Mouse (Mus musculus): ENCODE measurements around the gene Dolpp1.

The Dolpp1 gene

DNA sequence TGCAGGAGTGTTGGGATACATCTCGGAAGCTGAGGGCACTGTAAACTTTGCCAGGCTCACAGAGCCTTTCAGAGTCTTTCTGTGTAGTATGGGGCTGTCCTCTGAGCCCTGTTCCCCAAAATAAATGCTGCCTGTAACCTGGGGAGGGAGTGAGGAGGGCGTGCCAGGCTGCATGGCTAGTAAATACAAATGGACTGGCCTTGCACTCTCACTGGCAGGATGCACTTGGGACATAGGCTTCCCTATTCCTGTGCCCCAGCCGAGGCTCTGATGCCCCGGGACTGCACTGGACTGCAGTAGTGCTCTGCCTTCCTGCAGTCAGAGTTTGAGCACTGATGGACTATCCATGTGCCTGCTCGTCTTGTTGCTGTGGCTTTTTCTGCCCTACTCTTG lies 50.4 kb downstream of the Dolpp1 start:
- no peak for DNase-seq

DNA sequence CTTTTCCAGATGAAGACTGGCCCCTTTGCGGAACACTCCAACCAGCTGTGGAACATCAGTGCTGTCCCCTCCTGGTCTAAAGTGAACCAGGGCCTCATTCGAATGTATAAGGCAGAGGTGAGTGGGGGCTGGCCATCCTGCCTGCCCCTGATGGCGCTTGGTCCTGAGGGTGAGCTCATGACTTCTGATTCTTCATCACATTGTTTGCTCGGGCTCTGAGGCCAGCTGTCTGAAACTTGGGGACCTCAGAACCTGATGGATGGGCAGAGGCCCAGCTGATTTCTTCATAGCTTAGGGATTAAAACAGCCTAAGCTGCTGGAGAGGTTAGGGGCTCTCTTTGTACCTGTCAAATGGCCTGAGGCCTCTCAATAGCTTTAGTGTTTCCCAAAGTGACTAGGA lies 51.2 kb downstream of the Dolpp1 start:
- DNase-seq, result no peak

DNA sequence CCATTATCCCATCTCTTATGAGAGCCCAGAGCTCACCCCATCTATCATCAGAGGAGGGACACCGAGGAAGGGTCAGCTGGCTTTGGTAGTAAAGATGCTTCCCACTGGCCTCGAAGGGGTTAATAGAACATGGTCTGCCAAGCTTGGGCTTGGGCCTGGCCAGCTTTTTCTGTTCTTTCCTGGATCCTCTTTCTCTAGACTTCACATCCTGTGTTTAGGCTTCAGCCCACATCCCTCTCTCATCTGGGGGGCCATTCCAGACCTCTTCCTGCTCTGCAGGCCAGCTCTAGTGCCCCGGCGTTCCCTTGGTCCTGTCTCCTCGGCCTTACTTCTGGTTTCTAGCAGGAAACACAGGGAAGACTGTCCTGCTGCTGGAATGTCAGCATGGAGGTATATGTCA lies 52.0 kb downstream of the Dolpp1 start:
- no peak for DNase-seq

DNA sequence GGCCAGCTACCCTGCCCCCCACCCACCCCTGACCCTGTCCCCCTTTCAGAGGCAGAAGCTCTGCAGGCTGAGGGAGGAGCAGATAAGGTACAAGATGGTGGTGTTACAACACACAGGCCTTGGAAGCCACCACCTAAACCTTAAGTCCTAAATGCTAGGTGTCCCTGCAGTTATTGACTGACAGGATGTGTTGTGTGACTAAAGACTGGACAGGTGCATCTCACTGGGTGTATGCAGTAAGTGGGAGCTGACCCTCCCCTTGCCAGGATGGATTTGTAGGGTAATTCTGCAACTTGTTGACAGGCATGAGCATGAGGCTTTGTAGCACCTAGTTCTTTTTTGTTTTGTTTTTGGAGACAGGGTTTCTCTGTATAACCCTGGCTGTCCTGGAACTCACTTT lies 52.4 kb downstream of the Dolpp1 start:
- DNase-seq, result no peak

DNA sequence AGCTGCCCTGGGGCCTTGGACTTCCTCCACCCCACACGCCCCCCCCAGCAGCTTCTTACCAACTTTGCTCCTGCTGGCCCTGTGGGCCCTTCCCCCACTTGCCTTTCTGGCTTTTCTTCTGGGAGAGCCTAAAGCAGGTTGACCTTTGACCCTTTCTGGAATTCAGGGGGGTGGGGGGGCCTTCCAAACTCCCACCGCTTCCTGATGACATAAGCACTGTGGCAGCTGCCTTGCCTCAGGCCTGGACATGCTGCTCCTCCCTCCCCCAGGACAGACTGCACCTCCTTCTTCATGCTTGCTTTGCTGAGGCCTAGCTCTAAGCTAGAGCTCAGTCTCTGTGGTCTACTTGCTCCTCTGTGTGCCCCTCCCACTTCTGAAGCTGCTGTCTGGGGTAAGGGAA lies 53.3 kb downstream of the Dolpp1 start:
- DNase-seq, result peak; percentile 49

DNA sequence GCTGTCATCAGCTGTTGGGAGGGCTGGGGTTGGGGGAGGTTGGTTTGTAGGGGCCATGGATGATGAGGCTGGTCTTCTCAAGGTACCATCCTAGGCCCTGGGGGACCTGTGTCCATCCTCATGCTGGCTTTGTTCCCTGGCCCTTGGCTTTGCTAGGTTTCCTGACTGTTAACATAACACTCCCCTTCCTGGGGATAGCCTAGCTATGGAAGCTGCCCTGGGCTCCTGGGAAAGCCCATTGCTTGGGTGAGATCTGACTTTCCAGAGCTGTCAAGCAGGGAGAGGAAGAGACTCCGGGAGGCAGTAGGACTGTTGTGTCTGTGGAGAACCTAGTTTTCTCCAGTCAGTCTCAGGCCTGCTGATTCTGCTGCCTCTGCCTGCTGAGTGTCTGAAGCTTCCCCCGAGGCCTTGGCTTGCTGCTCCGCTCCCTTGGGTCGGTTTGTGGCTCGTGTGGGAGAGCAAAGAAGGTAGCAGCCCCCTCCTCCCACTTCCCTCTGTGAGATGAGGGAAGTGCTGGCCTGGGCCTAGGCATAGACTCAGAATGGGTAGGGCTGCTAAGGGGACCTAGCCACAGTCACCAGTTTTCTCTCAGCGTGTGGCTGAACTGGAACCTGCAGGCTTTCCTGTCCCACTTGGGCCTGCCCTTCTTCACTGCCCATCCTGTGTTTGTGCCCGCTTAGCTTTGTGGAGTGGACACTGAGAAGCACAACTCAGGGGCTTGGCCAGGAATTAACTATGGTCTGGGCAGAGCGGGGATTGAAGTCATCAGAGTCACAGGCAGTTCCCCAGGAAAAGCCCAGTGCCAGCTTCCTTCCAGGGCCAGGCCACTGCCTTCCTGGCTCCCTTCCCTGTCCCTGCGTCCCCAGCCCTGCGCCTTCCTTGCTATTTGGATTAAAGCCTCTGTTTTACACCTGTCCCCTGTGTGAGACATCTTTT lies 55.1 kb downstream of the Dolpp1 start:
- DNase-seq, result no peak

DNA sequence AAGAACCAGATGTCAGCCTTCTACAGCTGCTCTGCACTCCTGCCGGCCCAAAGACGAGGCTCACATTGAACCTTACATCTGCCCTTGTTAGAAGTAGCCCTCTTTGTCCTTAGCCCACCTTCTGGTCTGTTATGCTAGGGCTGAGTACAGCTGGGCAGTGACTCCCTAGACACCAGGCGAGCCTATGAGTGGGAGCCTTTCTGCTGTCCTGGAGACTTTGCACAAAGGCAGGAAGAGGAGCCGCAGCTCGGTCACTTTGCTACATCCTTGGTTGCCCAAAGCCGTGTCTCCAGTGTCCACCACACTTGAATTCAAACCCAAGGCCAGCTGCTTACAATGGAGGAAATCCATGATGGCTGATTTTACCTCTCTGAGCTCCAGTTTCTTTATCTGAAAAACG lies 56.3 kb downstream of the Dolpp1 start:
- no peak for DNase-seq

Data from liver (tissue).